Comparison of ENCODE assay signal across 9 mouse cellular contexts in genomic region chr4:144972948-144973720, GRCm38 (mm10).
DNase-seq lines count a peak whose midpoint lies in the region; ATAC-seq and TF ChIP-seq lines count a peak whose summit lies in the region.
"Had no signal": no experiment of that assay in that cellular context is flagged by ENCODE, and none has a peak within 500 bp of the region (broad histone marks: within the 10 kb centered on the region; RNA-seq: fewer than 3 reads in every experiment).

No protein-coding gene starts in this region.

- peaks cover 17% of the 10 kb centered on the region for H3K4me1 ChIP-seq in liver, adult 2 months (ENCODE audit: control insufficient read depth, insufficient read depth, low read length)
- H3K4me1 ChIP-seq in liver, embryonic 12.5 days = no peaks in the 10 kb centered on the region
- no peaks in the 10 kb centered on the region for H3K4me1 ChIP-seq in forebrain, embryonic 13.5 days
- H3K4me1 ChIP-seq: midbrain, embryonic 12.5 days had no signal

- H3K27ac ChIP-seq in liver, adult 2 months (replicated peaks; ENCODE audit: insufficient read depth, low read depth, low read length) = peak overlapping the region; percentile 61; the same call in 1 of the 2 replicates
- no peak overlapping the region for H3K27ac ChIP-seq in liver, embryonic 12.5 days
- peak overlapping the region; percentile 100 for H3K27ac ChIP-seq in macrophage
- no peak overlapping the region for H3K27ac ChIP-seq in forebrain, embryonic 13.5 days
- H3K27ac ChIP-seq: midbrain, embryonic 12.5 days had no signal

- no peak for TF ChIP-seq POLR2A in liver, adult 2 months (IDR thresholded peaks at IDR 0.05; ENCODE audit: extremely low read depth, insufficient read depth, low read length)

- no peaks in the 10 kb centered on the region for H3K27me3 ChIP-seq in liver, adult 2 months (ENCODE audit: control insufficient read depth, insufficient read depth, low read length)
- H3K27me3 ChIP-seq in liver, embryonic 12.5 days (replicated peaks) = no peaks in the 10 kb centered on the region
- H3K27me3 ChIP-seq in forebrain, embryonic 13.5 days = no peaks in the 10 kb centered on the region
- H3K27me3 ChIP-seq: midbrain, embryonic 12.5 days had no signal

- no peak overlapping the region for H3K9ac ChIP-seq in liver, adult 2 months (ENCODE audit: low read depth, low read length)
- no peak overlapping the region for H3K9ac ChIP-seq in liver, embryonic 12.5 days
- H3K9ac ChIP-seq in forebrain, embryonic 13.5 days = no peak overlapping the region
- H3K9ac ChIP-seq: midbrain, embryonic 12.5 days had no signal

- H3K4me2 ChIP-seq in liver, embryonic 12.5 days = no peak overlapping the region
- no peak overlapping the region for H3K4me2 ChIP-seq in forebrain, embryonic 13.5 days
- H3K4me2 ChIP-seq: midbrain, embryonic 12.5 days had no signal

- 35% methylated on average over 6 of the region's 6 CpGs for whole genome bisulfite sequencing in liver, adult 2 months
- 75% methylated on average over 6 of the region's 6 CpGs for WGBS in liver, embryonic 12.5 days (ENCODE audit: insufficient replicate concordance)
- WGBS in macrophage (ENCODE audit: missing documents) = 82% methylated on average over 5 of the region's 6 CpGs
- WGBS in forebrain, embryonic 13.5 days = 84% methylated on average over 6 of the region's 6 CpGs

- H3K4me3 ChIP-seq in liver, adult 2 months (ENCODE audit: insufficient read depth, low read depth, low read length) = no peak overlapping the region
- H3K4me3 ChIP-seq in liver, embryonic 12.5 days = no peak overlapping the region
- no peak overlapping the region for H3K4me3 ChIP-seq in macrophage (ENCODE audit: inconsistent target)
- H3K4me3 ChIP-seq in forebrain, embryonic 13.5 days = no peak overlapping the region
- H3K4me3 ChIP-seq: midbrain, embryonic 12.5 days had no signal

- TF ChIP-seq CTCF in liver, adult 2 months (IDR thresholded peaks at IDR 0.05; ENCODE audit: low read depth, low read length) = no peak

- ATAC-seq in liver, embryonic 12.5 days = no peak
- no peak for ATAC-seq in forebrain, embryonic 13.5 days

- H3K79me2 ChIP-seq in liver, adult 2 months (ENCODE audit: control insufficient read depth, insufficient read depth, low read length) = no peaks in the 10 kb centered on the region
- peaks cover 23% of the 10 kb centered on the region; the same call in 1 of the 2 replicates for H3K79me2 ChIP-seq in macrophage (ENCODE audit: inconsistent target)

- DNase-seq in adrenal gland, postnatal 14 days = peak; percentile 69
- no peak for DNase-seq in adrenal gland, adult 18-20 months (ENCODE audit: low spot score in 2 of 2)
- peak; percentile 83 for DNase-seq in liver, adult 2 months (ENCODE audit: extremely low read depth, low read depth, low spot score)
- peak; percentile 75 to 84 for DNase-seq in cerebellum, postnatal 25 days
- DNase-seq in ovary, postnatal 14 days (ENCODE audit: low spot score) = no peak

- peaks cover 16% of the 10 kb centered on the region for H3K36me3 ChIP-seq in liver, adult 2 months (ENCODE audit: control insufficient read depth, insufficient read depth, low read length)
- H3K36me3 ChIP-seq in liver, embryonic 12.5 days = peaks cover 34% of the 10 kb centered on the region
- H3K36me3 ChIP-seq in macrophage (ENCODE audit: inconsistent target) = no peaks in the 10 kb centered on the region
- no peaks in the 10 kb centered on the region; the same call in 1 of the 2 replicates for H3K36me3 ChIP-seq in forebrain, embryonic 13.5 days (ENCODE audit: poor library complexity, severe bottlenecking)
- H3K36me3 ChIP-seq: midbrain, embryonic 12.5 days had no signal

- H3K9me3 ChIP-seq in liver, embryonic 12.5 days (replicated peaks) = no peaks in the 10 kb centered on the region
- H3K9me3 ChIP-seq in forebrain, embryonic 13.5 days (replicated peaks) = no peaks in the 10 kb centered on the region
- H3K9me3 ChIP-seq: midbrain, embryonic 12.5 days had no signal

Comparison
In these comparisons a context has a peak if more than half of its experiments do, and no peak if none do; other contexts are left out.
1. DNase-seq: peak in adrenal gland, postnatal 14 days (single experiment), liver, adult 2 months (single experiment) and cerebellum, postnatal 25 days (2 of 2); none in adrenal gland, adult 18-20 months (0 of 2) and ovary, postnatal 14 days (single experiment).
2. H3K27ac ChIP-seq: peak in liver, adult 2 months (single experiment) and macrophage (single experiment); none in liver, embryonic 12.5 days (single experiment) and forebrain, embryonic 13.5 days (single experiment).